Mouse (Mus musculus): ENCODE measurements around the gene Mpo.

The Mpo gene

DNA sequence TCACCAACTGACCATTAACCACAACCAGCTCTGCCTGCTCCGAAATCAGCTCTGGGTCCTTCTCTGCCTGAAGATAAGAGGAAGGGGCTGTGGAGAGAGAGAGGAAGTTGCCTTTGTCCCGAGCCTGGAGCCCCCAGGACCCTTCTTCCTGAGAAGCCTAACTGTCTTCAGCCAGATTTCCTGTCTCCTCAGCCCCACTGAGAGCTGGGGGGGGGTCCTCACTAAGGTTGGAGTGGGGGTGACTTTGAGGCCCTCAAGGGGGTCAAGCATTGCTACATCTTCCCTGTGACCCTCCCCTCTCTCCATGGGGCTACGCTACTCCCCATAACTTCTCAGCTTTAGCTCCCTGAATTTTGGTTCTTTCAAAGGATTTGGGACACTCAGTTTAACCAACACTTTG lies at the start of gene Mpo:
Gene Mpo, plus strand, starts transcription at position 122 of the 400 bp plus-strand sequence.
- DNase-seq (ENCODE audit: low spot score in 2 of 2): no peak

DNA sequence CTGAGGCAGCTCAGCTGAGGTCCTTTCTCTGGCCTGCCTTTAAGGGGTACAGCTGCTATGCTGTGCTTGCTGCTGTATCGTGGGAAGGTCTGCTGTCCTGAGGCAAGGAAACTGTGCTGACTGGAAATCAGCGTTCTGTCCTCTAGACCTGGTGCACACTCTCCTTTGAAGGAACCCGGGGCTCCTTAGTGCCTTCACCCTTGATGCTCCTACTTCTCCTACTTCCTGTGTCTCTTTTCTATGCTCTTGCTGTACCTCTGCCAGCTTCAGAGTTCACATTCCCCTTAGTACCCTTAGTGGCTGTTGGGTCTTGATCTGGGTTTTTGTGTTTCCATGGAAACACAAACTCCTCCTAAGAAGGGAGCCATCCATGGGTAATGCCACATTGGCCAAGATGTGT lies 49.7 kb upstream of the Mpo start:
- DNase-seq (ENCODE audit: low spot score in 2 of 2): no peak

DNA sequence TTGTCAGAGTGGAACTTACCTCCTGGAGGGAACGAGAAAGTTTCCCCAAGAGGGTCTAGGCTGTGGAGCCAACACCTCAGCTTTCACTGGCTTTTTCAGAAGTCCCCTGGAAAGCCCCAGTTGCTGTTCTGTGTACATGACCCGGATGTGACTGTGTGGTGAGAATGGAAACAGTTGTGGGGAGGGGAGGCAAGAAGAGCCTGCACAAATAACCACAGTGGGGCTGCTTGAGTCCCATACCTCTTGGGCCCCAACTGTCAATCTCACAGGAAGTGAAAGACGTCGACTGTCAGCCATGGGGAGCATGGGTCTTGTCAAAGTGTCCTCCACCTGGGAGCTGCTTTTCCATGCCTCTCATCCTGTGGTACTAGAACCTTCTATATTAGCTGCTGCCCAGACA lies 48.4 kb upstream of the Mpo start:
- DNase-seq (ENCODE audit: low spot score in 2 of 2): no peak

DNA sequence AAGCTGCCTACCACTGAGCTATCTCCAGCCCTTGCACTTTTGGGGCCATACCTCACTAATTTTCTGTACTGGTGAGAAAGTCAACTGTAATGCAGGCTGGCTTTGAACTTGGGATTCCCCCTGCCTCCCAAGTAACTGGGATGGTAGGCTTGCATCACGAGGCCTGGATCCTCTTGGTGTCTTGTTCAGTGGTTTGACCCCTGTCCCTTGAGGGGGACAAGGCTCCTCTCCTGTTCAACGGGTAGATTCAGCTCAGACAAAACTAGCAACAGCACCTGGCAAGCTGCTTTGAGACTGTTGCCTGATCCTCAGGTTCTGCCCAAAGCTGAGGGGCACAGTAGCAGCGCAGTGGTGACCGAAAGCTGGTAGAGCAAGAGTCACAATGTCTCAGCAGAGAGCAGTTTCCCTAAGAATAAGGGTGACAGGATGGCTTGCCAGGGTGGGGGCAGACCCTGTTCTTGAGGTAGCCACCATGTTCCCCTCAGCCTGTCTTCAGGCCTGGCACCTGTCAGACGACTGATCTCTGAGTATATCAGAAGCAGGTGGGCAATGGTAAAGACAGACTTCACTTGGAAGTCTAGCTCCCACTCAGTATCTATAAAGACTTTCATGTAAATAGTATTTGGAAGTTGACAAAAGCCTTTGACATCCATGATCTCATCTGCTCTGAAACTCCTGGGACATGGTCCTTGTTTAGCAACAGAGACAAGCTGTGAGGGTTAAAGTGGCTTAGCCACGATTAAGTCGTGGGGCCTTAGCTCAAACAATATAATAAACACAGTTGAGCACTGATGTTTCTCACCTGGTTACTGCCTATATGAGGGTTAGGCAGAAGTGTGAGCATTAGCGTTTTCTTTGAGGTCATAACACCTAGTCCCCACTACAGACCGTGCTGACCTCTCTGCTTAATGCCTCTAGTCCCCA lies 47.5 kb upstream of the Mpo start:
- DNase-seq (ENCODE audit: low spot score in 2 of 2): no peak

DNA sequence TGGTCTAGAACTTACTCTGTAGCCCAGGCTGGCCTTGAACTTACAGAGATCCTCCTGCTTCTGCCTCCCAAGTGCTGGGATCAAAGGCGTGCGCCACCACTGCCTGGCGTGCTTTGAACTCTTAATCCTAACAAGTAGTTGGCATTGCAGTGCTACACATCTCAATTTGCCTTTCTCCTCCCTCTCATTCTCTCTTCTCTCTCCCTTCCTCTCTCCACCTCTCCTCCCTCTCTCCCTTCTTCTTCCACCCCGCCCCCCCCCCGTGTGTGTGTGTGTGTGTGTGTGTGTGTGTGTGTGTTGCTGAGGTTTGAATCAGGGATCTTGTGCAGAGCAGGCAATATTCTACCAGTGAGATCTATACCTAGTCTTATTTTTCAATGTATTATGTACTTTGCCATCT lies 46.1 kb upstream of the Mpo start:
- no peak for DNase-seq (ENCODE audit: low spot score in 2 of 2)

DNA sequence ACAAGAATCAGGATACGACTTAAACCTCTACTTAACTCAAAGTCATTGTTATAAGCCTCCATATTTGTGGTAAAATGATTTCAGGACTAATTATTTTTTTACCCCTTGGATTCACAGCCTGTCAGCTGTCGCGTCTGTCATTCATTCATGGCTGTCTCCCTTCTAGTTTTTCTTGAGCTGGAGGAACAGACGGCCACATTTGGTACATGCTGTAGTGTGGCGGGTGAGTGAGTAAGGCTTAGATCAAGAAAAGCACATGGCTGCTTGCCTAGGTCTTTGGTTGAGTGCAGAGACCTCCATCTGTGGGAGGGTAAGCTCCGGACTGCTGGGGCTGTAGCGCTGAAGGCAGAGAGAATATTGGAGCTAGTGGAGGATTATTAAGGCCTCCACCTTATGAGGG lies 45.7 kb upstream of the Mpo start:
- DNase-seq (ENCODE audit: low spot score in 2 of 2): no peak

DNA sequence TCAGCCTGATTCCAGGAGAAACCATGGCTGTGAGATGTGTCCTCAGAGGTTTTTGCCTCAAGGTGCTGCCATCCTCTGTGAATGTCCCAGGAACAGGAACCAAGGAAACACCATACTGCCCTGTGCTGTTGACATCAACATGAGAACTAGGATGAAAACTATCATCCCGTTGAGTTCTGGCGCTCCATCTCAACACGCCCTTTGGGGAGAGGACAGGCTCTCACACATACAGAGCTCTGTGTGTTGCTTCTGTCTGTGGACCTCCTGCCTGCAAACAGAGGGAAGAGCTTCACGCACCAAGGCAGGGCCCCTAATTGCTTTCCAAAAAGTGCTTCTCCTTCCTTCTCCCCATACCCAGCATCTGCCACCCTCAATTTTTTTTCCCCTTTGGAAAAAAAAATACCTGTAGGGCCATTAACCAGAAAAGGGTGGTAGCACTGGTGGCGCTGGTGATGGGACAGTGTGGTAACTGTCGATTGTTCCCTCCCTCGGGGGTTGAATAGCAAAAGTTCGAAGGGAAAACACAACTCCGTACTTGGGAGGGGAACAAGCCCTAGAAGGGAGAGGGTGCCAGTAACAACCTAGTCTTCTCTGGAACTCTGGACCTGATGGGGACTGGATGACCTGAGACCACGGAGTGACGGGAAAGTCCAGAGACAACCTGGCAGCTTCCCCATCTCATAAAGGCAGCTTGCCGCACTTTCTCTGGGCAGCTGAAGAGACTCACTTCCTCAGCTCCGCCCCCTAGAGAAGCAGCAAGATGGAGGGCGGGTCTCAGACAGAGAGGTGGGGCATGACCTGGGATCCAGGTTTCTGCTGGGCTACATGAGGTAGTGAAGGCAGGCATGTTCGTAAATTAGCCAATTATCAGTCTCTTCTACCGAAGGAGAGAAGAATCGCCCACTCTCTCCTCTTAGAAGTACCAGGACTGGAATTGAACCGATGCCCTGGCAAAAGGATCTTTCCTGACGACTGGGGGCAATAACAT lies 45.0 kb upstream of the Mpo start:
- no peak for DNase-seq (ENCODE audit: low spot score in 2 of 2)

DNA sequence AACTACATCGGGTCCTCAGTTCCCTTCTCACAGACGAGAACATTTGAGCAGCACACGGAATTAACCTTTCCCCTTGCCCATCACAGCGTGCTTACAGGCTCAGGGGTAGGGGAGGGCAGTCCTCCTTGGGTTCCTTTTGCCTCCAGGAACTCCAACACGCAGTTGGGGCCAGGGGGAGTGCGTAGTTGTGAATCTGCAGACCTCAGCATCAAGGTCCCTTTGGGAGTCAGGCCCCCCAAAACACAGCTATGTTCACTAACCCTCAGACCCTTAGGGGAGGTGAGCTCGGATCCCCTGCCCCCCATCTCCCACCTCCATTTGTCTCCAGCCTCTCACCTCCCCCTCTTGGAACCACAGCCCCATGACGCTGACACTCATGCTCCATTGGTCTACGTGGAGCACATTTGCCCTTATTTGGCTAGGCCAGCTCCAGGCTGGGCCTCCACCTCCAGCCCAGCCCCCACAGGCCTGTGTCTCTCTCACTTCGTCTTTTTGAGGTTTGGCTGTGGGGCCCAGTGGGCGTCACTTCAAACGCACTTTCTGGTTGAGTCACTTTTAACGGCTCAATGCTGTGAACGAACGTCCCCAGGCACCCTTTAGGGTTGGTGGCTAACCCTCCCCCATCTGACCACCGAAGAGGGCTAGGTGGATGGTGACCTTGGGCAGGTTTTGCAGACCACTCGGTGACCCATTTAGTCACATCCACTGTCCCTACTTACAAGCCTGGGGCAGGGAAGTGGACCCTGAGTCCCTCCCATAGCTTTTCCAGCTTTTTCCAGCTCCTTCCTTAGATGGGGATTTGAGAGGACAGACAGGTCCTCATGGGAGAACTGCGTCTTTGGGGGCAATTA lies 44.0 kb upstream of the Mpo start:
- DNase-seq (ENCODE audit: low spot score in 2 of 2): no peak

DNA sequence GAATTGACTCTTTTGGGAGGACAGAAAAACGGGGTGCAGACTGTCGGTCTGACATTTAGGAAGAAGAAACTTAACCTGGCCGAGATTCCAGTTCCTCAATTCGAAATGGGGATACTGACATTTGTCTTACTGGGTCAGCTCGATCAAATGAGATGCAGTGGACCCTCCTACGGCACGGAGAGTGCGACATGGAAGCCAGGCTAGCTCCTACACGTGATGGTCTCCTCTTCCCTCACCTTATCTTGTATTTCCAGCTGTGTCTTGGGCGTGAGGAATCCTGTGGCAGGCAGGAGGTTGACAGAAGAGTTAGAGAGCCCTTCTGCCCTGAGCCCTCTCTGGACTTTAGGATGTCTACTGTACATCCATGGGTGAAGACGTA lies 43.3 kb upstream of the Mpo start:
- no peak for DNase-seq (ENCODE audit: low spot score in 2 of 2)

DNA sequence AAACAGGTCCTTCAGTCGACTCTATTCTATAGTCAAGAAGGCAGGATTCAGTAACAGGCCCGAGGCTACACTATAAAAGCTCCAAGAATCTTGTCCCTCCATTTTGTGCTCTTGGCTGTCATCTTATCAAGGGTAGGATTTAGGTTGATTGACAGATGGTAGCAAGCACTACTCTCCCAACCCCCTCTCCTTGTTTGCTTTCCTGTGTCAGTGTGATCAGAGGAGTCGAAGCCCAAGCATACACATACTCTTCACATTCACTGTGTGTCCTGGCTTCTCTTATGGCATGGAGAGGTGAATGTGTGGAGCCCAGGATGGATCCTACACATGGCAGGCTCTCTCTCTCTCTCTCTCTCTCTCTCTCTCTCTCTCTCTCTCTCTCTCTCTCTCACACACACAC lies 42.9 kb upstream of the Mpo start:
- no peak for DNase-seq (ENCODE audit: low spot score in 2 of 2)

DNA sequence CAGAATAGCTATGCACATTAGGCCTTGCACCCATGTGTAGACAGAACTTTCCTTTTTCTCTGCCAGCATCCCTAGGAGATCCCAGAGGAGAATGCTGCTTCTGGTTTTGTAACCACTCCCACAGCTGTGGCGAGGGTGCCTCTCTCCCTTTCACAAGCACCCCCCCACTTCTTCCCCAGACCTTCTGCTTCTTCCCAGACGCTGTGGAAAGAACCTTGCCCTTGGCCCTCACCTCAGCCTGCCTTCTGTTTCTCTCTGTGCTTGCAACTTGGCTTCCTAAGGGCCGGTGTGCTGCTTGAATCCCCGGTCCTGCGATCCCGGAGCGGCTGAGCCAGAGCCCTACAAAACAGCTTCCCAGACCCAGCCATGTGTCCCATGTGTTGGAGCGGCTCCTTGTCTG lies 42.4 kb upstream of the Mpo start:
- DNase-seq (ENCODE audit: low spot score in 2 of 2): no peak

DNA sequence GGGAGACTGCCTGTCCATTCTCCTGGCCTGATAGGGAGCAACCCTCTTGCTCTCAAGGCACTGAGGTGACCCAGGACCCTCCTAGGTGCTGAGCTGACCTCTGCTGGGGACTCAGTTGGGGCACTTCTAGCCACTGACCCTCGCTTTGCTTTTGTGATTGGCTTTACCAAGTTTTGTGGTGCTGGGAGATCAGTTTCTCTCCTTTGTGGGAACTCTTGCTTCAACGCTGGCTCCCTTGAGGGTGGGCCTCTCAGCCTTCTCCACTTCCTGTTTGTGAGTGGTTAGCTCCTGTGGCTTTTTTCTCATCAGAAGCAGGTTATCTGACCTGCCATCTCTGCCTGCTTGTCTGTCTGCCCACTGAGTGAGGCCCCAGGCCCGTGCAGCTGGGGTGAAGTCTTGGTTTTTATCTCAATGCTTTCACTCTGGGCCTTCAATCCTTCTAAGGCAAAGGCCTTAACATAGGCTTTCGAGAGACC lies 41.9 kb upstream of the Mpo start:
- no peak for DNase-seq (ENCODE audit: low spot score in 2 of 2)

DNA sequence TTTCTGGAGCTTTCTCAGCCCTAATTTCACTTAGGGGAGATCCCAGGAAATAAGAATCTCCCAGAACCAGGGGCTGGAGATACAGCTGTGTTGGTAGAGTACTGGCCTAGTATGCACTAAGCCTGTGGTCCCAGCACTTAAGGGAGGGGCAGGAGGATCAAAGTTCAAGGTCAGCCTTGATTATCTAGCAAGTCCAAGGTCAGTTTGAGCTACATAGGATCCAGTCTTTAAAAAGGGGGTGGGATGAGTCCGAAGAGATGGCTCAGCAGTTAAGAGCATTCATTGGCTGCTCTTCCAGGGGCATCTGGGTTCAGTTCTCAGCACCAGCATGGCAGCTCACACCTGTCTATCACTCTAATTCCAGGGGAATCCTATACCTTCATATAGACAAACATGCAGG lies 41.1 kb upstream of the Mpo start:
- no peak for DNase-seq (ENCODE audit: low spot score in 2 of 2)

DNA sequence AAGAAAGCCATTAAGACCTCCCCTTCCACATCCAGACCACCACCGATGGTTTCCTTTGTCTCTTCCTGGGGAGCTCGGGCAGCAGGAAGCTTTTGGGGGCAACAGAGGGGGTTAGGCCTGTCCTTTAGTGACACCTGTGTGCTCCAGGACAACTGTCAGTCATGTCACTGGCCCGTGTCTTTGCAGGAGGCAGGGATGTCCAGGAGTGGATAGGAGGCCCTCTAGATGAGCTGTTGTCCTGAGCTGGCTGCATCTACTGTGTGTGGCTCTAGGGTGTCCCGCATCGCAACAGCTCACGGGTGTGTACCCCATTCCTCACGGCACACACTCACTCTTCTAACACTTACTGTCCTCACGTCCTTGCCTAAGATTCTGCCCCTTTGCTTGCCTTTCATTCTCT lies 40.1 kb upstream of the Mpo start:
- no peak for DNase-seq (ENCODE audit: low spot score in 2 of 2)

DNA sequence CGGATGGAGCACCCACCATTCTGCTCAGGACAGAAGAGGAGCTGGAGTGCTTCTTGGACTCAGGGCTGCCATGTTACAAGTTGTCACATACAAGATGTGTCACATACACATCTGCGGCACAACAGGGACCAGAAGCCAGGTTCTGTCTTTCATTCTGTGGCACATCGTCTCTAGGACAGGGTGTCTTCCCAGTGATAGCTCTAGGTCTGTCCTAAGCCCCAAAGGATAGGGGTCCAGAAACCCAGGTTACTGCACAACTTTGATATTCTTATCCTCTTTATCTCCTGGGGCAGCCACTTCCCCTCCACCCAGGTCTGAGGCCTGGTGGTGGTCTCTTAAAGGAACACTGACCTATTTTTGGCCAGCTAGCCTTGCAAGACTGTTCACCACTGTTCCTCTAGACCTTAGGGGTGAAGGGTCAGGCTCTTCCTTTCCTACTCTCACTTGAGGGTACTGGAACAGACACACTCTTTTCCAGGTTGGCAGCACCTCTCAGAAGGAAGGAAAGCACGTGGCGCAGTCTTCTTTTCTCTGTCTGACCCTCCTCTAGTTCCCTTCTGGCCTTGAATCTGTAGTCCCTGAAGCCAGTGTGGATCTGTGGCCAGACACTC lies 39.4 kb upstream of the Mpo start:
- no peak for DNase-seq (ENCODE audit: low spot score in 2 of 2)

DNA sequence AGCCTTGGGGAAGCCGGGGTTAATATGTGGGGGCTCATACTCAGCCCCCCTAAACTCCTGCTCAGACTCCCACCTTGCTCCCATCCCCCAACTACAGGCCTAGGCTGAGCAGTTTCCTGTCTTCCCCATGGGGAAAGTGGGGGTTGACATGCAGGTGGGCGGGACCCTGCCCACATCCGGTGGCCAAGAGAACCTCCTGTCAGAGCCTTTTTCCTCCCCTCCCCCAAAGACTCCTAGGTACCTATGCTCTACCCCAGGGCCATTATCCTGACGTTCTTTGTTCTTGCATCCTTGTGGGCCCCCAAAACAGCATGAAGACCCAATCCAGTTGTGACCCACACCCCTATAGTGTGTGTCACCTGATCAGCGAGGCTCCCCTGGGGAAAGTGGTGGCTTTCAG lies 38.8 kb upstream of the Mpo start:
- DNase-seq (ENCODE audit: low spot score in 2 of 2): no peak

DNA sequence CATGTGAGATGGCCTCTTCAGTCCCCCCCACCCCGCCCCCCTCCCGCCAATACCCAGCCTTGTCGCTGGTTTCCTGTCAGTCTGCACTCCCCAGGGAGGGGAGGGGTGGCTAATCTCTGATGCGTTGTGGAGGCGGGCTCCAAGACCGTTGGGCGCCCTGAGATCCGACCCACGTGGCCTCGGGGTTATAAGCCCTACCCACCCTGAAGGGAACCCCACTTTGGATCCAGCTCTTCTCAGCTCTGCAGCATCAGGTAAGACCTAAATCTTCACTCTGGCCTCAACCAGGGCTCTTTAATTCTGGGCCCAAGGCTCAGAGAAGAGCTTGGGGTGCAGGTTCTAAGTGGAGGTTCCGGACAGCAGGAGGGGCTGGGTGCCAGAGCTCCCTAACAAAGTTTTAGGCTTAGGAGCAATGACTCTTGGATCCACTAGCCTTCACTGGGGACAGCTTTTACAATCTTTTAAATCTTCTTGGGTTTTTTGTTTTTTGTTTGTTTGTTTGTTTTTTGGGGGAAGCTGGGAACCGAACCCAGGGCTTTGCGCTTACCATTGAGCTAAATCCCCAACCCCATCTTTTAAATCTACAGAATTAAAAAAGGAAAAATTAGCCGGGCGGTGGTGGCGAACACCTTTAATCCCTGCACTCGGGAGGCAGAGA lies 37.9 kb upstream of the Mpo start:
- DNase-seq (ENCODE audit: low spot score in 2 of 2): no peak

DNA sequence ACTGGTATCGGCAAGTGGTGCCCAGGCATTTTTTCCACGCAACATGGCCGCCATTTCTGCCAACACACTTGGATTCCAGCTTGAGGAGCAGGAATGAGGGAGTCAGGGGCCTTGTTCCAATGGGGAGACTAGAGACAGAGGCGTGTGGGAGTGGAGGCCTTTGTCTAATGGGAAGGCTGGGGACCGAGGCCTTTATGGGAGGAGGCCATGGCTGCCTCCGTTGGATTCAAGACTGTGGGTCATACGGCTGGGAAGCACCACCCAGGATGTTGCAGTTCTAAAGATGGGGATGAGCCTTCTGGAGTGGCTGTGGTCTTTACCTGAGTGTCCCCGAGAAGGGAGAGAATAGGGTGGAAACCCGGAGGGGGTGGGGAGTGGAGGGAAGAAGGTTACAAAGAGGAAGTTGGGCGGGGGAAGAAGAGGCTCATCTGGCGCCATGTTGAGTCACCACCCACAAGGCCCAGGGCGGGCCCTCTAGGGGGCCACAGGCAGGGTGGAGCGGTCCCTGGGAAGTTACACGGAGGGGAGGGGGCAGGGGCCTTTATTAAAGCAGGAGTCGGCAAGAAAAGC lies 37.0 kb upstream of the Mpo start:
- no peak for DNase-seq (ENCODE audit: low spot score in 2 of 2)

DNA sequence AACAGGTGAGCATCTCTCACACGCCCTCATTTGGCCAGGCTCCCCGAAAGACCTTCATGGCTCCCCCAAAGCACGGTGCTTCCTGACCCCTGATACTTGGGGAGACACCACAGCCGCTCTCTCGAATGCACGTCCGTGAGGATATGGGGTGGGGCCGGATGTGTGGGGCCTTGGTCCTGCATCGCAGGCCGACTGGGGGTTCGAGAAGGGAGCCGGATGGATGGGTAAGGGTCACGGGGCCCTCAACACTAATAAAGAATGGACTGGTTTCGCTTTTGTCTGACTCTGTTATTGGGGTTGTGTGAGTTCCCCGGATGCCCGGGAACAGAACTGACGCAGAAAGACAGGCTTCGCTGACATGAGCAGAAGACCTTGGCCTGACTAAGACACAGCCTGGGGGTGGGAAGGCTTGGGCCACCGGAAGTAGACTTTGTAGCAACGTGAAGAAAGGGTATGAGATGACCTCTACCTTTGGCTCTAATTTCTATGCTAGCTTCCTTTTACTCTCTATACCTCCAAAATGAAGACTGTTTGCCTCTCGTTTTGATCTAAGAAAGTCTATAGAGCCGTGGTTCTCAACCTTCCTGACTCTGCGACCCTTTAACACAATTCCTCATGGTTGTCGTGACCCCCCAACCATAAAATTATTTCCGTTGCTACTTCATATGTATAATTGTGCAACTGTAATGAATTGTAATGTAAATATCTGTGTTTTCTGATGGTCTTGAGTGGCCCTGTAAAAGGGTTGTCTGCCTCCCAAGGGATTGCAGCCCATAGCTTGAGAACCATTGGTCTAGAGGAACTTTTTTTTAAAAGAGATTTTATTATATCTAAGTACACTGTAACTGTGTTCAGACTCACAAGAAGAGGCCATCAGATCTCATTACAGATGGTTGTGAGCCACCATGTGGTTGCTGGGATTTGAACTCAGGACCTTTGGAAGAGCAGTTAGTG lies 36.1 kb upstream of the Mpo start:
- no peak for DNase-seq (ENCODE audit: low spot score in 2 of 2)

All from urinary bladder, adult 18-20 months (tissue).